Mouse (Mus musculus): ENCODE results near the gene Tomm70a.

GRCm38 (mm10) chr16:57120913-57121815 is at the start of gene Tomm70a:
- TF ChIP-seq GATA1 (IDR thresholded peaks at IDR 0.05; ENCODE audit: borderline replicate concordance, low read length) (no peak), FLI1 (IDR thresholded peaks at IDR 0.05; ENCODE audit: low read length) (no peak)
